Mouse (Mus musculus) embryonic facial prominence, embryonic 15.5 days (tissue): ENCODE measurements around the gene Eif2ak4. TPM values are rescaled to one million over a fixed set of nuclear protein-coding genes. Genes with fewer than 3 reads are reported as not detected.
A peak's percentile ranks its signal among the peaks of the same experiment; 100 is the strongest.

Experiments
- ATAC-seq: fragments of 200-750 bp; cut with Nextera tagmentation; 2 replicates; pipeline ENCODE4 v1.8.0; 2017; ENCODE audit warnings: low read depth, moderate TSS enrichment; ENCODE audit not compliant: insufficient number of reproducible peaks, low FRiP score, low TSS enrichment
- H3K27ac ChIP-seq: fragments of 300-500 bp; sonication (generic); replicated peaks from 2 replicates; pipeline ENCODE4 v1.5.1; 2015; ENCODE audit warnings: mild to moderate bottlenecking, inconsistent platforms
- H3K27me3 ChIP-seq: fragments of 300-500 bp; sonication (generic); 2 replicates; pipeline ENCODE4 v1.6.1; 2015; ENCODE audit warnings: inconsistent platforms
- H3K36me3 ChIP-seq: fragments of 300-500 bp; sonication (generic); 2 replicates; pipeline ENCODE4 v1.6.1; 2015; ENCODE audit warnings: mild to moderate bottlenecking, inconsistent platforms
- H3K4me1 ChIP-seq: fragments of 300-500 bp; sonication (generic); 2 replicates; pipeline ENCODE4 v1.6.1; 2015; ENCODE audit warnings: inconsistent platforms
- H3K4me2 ChIP-seq: fragments of 300-500 bp; sonication (generic); replicated peaks from 2 replicates; pipeline ENCODE4 v1.6.1; 2015; ENCODE audit warnings: mild to moderate bottlenecking, inconsistent platforms
- H3K4me3 ChIP-seq: fragments of 300-500 bp; sonication (generic); replicated peaks from 2 replicates; pipeline ENCODE4 v1.5.1; 2015; ENCODE audit warnings: mild to moderate bottlenecking, inconsistent platforms
- H3K9ac ChIP-seq: fragments of 300-500 bp; sonication (generic); 2 replicates; pipeline ENCODE4 v1.6.1; 2015; ENCODE audit warnings: inconsistent platforms
- H3K9me3 ChIP-seq: fragments of 300-500 bp; sonication (generic); replicated peaks from 2 replicates; pipeline ENCODE4 v1.6.1; 2016; ENCODE audit warnings: inconsistent platforms
- WGBS: fragments of 180-500 bp; shearing (Covaris S2); methylation state at CpG from one replicate; pipeline ENCODE4 v1.1.7; 2015; 5-methylcytosine and 5-hydroxymethylcytosine counted together
- polyA plus RNA-seq: library from polyadenylated mRNA; unstranded; fragments of >200 nt; fragmentation: Nextera tagmentation; extraction: Ambion mirVana; gene quantifications from 2 replicates; pipeline ENCODE4 v1.2.1, GENCODE M21; 2015

The Eif2ak4 gene
- polyA plus RNA-seq, 1 experiment from 2014 or later: 9.7 TPM

DNA sequence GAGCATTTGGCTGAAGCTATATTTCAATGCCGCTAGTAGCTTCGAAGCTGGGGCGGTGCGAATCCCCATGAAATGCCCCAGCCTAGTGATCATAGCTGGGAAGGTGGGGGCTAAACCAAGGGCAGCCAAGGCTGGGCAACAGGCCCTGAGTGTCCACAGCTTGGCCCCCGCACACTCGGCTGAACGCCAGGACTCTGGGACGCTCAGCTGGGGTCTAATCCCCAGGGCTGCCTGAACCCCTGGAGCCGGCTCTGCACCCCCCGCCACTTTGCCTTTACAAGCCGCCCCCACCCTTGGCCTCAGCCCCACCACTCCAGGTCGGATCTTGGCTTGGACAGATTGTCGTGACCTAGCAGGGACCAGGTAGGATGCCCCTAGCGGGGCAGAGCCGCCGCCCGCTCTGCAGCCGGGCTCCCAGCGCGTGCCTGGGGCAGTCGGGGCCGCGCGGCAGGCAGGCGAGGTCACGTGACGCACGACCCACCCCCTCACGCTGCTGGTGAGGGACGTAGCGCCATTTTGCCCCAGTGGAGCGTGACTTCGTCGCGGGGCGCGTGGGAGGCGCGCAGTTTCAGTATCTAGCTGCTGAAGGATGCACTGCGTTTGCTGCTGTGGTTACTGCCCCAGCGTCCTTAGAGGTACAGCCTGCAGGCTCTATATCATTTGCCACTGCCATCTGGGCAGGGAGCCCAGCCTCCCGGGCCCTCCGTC is 14.7 kb upstream of the Eif2ak4 start:
- Histone ChIP-seq H3K4me1 (peaks cover 18% of the 10 kb centered on the region), H3K4me2 (peak overlapping the region; percentile 100), H3K4me3 (peak overlapping the region; percentile 54), H3K9me3 (no peaks in the 10 kb centered on the region), H3K36me3 (no peaks in the 10 kb centered on the region), H3K27ac (no peak overlapping the region), H3K27me3 (peaks cover 25% of the 10 kb centered on the region), H3K9ac (peak overlapping the region; percentile 42)
- ATAC-seq: peak; percentile 87
- 2% methylated on average over 43 of the region's 43 CpGs for WGBS

DNA sequence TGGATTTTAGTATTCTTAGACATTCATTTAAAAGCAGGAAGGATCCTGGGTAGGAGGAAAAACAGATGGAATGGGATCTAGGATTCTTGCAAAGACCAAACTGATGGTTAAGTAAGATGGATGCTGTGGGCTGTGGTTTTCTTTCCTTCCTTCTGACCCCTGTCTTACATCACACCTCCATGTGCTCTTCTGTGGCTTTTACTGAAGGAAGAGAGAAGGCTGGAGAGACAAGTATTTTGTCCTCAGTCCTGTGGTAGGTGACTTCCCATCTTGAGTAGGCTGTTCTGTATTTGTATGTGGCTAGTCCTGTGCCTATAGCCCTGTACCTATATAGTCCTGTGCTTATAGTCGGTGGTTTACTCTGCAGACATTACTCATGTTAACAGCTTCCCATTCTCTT is 12.9 kb upstream of the Eif2ak4 start:
- Histone ChIP-seq H3K4me2 (no peak overlapping the region), H3K4me1 (peaks cover 18% of the 10 kb centered on the region), H3K36me3 (no peaks in the 10 kb centered on the region), H3K27me3 (peaks cover 17% of the 10 kb centered on the region), H3K9me3 (no peaks in the 10 kb centered on the region), H3K9ac (no peak overlapping the region), H3K4me3 (no peak overlapping the region), H3K27ac (no peak overlapping the region)
- ATAC-seq: no peak
- 74% methylated on average over 1 of the region's 1 CpGs for WGBS

DNA sequence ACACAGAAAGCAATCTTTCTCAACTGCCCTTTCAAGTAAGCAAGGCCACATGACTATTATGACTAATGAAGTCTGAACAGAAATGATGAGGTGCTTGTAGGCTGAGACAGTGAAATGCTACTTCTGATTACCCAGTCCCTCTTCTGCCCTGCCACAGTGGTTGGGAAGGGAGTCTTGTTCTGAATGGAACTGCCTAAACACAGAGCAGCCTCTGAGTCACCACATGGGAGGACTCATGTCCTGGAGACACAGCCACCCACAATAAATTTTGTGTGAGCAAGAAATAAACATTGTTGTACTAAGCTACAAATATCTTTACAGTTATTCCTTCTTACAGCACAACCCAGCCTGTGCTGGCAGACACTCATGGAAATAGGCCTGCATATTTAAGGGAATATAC is 12.5 kb upstream of the Eif2ak4 start:
- Histone ChIP-seq H3K4me3 (no peak overlapping the region), H3K4me1 (peaks cover 18% of the 10 kb centered on the region), H3K9ac (no peak overlapping the region), H3K9me3 (no peaks in the 10 kb centered on the region), H3K27ac (no peak overlapping the region), H3K27me3 (peaks cover 17% of the 10 kb centered on the region), H3K36me3 (no peaks in the 10 kb centered on the region), H3K4me2 (no peak overlapping the region)
- no peak for ATAC-seq

DNA sequence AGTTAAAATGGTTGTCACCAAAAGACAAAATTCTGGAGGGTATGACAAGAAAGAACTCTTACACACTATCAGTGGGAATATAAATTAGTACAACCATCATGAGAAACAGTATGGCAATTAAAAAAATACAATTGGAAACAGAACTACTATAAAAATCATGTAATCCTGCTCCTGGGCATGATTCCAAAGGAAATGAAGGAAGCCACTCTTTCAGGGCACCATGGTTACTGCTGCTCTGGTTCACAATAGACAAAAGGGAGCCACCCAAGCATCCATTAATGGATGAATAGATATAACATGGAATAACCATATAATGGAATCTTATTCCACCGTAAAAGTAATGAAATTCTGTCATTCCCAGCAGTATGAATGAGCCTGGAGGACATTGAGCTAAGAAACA is 8.7 kb upstream of the Eif2ak4 start:
- Histone ChIP-seq H3K9me3 (no peaks in the 10 kb centered on the region), H3K4me2 (no peak overlapping the region), H3K9ac (no peak overlapping the region), H3K27ac (no peak overlapping the region), H3K4me1 (no peaks in the 10 kb centered on the region), H3K36me3 (no peaks in the 10 kb centered on the region), H3K4me3 (no peak overlapping the region), H3K27me3 (0 out of 2 replicates have a peak, but pooled peaks cover 2% of the 10 kb centered on the region)
- ATAC-seq: no peak
- 52% methylated on average over 1 of the region's 1 CpGs for WGBS

DNA sequence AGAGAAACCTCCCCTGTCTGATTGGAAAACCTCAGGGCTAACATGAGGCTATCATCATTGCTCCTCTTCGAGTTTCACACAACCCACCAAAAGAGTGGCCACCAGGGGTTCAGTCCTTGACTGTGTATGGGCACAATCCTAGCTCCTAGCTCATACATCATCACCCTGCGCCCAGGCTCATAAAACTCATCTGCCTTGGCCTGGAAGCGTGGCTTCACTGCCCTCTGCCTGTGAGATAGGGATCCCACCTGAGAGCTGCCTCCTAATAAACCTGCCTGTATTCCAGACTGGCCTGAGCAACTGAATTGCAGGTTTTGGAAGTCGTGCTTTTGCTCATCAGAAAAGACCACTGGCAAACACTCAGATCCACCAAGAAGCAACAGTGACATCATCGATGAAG is 5.0 kb upstream of the Eif2ak4 start:
- no peak for ATAC-seq
- Histone ChIP-seq H3K9ac (no peak overlapping the region), H3K4me3 (no peak overlapping the region), H3K27ac (no peak overlapping the region), H3K36me3 (no peaks in the 10 kb centered on the region), H3K27me3 (no peaks in the 10 kb centered on the region), H3K9me3 (no peaks in the 10 kb centered on the region), H3K4me2 (no peak overlapping the region), H3K4me1 (no peaks in the 10 kb centered on the region)
- WGBS: 74% methylated on average over 5 of the region's 5 CpGs

DNA sequence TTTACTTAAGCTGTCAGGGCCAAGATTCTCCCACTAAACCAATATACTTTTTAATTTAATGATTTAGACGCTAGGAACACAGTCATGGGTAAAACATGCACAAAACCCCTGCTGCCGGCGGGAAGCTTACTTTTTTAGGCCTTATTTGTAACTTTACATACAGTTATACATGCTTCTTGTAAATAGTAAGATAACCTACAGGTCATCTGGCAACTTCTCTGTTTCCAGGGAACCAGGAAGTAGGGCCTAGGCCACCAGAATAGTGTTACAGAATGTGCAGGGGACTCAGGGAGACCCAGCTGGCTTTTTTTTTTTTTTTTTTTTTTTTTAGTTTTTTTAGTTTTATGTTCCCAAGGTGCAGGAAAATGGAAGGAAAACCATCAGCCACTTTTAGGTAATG is 1.2 kb downstream of the Eif2ak4 start:
- H3K4me3 ChIP-seq: peak overlapping the region; percentile 90
- H3K9me3 ChIP-seq: no peaks in the 10 kb centered on the region
- no peaks in the 10 kb centered on the region for H3K27me3 ChIP-seq
- H3K36me3 ChIP-seq: no peaks in the 10 kb centered on the region
- no peak overlapping the region for H3K9ac ChIP-seq
- 39% methylated on average over 3 of the region's 3 CpGs for WGBS
- peaks cover 11% of the 10 kb centered on the region for H3K4me1 ChIP-seq
- ATAC-seq: no peak
- 0 out of 2 replicates have a peak overlapping the region, but pooled peaks have one; percentile 94 for H3K27ac ChIP-seq
- peak overlapping the region; percentile 74 for H3K4me2 ChIP-seq

DNA sequence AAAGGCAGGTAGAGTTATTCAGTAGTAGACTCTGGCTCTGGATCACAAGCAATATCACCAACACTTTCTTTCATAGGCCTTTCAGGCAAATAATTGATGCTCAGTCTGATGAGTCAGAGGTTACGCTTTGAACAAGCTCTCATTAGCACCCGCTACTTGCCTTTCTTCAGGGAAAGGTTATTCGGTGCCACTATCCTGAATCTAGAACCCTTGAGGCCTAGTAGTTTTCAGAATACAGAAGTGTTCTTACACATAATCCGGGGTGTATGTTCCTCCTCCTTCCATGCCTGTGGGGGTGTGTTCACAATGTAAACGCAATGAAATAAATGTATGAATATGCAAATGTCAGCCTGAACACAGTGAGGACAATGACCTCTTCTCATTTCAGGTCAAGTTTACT is 1.7 kb downstream of the Eif2ak4 start:
- no peaks in the 10 kb centered on the region for H3K36me3 ChIP-seq
- H3K4me1 ChIP-seq: peaks cover 11% of the 10 kb centered on the region
- 81% methylated on average over 5 of the region's 5 CpGs for WGBS
- no peak for ATAC-seq
- H3K27ac ChIP-seq: no peak overlapping the region
- no peak overlapping the region for H3K9ac ChIP-seq
- H3K9me3 ChIP-seq: no peaks in the 10 kb centered on the region
- no peak overlapping the region for H3K4me3 ChIP-seq
- H3K4me2 ChIP-seq: no peak overlapping the region
- H3K27me3 ChIP-seq: no peaks in the 10 kb centered on the region

DNA sequence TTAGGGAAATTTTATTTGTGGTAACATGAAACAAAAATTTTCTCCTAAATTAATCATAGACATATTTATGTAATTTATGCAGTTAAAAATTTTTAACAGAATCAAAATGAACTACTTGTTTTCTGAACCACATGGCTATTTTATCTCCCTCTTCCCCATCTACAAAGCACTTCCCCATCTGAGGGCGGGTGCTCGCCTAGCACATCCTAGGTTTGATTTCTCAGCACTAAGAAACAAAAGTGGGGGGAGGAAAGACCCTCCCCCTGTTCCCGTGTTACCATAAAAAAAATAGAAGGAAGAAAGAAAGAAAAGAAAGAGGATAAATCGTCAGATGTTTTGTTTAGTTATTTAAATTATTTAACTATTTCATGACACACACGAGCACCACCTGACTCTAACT is 2.8 kb downstream of the Eif2ak4 start:
- no peak for ATAC-seq
- Histone ChIP-seq H3K27ac (no peak overlapping the region), H3K27me3 (no peaks in the 10 kb centered on the region), H3K9me3 (no peaks in the 10 kb centered on the region), H3K4me2 (no peak overlapping the region), H3K9ac (no peak overlapping the region), H3K36me3 (no peaks in the 10 kb centered on the region), H3K4me1 (peaks cover 11% of the 10 kb centered on the region), H3K4me3 (no peak overlapping the region)
- 70% methylated on average over 5 of the region's 5 CpGs for WGBS

DNA sequence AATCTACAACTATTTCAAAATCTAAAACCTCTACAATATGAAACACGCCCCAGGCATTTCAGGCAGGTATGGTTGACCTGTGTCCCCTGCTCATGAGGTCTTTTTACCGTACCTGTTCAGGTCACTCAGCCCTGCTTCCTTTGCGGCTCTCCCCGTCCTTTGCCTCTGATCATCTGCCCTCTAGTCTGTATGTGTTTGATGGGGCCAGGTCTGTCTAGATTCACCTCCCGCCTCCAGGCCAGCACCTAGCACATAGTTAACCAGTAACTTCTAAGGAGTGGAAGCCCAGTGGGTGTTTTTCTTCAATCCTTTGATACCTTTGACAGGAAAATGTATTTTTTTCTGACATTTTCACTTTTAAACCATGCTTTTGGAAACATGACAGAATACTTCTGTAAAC is 11.3 kb downstream of the Eif2ak4 start:
- 77% methylated on average over 5 of the region's 5 CpGs for WGBS
- no peak overlapping the region for H3K27ac ChIP-seq
- H3K27me3 ChIP-seq: no peaks in the 10 kb centered on the region

DNA sequence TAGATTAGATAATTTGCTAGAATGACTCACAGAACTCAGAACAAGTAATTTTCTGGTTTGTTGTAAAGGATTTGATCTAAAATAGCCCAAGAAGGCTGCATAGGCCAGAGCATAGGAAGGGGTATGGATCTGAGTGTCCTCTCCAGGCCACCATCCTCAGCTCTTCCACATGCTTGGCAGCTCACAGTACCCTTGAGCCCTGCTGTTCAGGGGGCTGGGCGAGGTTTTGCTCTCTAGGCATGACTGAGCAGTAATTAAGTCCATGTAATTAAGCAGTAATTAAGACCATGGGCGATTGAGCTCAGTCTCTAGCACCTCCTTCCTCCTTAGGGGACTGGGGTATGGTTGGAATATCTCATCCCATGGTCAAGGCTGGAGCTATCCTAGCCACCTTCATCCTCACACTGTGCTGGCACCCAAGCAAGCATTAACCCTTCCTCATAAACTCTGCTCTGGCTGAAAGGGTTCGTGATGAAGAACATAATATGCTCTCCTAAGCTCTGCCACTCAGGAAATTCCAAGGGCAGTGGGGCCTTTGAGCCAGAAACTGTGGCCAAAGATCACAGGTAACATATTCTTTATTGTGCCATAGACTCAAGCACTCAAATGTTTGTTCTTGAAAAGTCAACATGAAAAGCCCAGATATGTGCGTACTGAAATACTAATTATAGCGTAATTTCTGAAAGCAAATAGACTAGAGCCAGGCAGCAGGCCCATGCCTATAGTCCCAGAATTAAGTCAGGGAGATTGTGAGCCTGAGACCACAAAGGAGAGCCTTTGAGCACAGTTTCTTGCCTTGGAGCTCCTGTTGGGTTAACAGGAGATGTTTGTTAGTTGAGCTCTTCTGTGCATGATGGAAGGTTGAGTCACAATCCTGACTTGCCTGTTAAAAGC is 13.7 kb downstream of the Eif2ak4 start:
- no peaks in the 10 kb centered on the region for H3K9me3 ChIP-seq
- peaks cover 15% of the 10 kb centered on the region; the same call in 1 of the 2 replicates for H3K36me3 ChIP-seq
- no peak overlapping the region for H3K4me2 ChIP-seq
- no peak overlapping the region for H3K4me3 ChIP-seq
- H3K27ac ChIP-seq: no peak overlapping the region
- WGBS: 70% methylated on average over 5 of the region's 5 CpGs
- no peak for ATAC-seq
- no peaks in the 10 kb centered on the region for H3K27me3 ChIP-seq
- no peak overlapping the region for H3K9ac ChIP-seq
- H3K4me1 ChIP-seq: no peaks in the 10 kb centered on the region

More for the DNA sequence above, 11.3 kb downstream of the Eif2ak4 start:
- no peak overlapping the region for H3K9ac ChIP-seq
- ATAC-seq: no peak
- no peak overlapping the region for H3K4me3 ChIP-seq
- H3K36me3 ChIP-seq: peaks cover 10% of the 10 kb centered on the region; the same call in 1 of the 2 replicates
- H3K4me2 ChIP-seq: no peak overlapping the region
- H3K9me3 ChIP-seq: no peaks in the 10 kb centered on the region
- H3K4me1 ChIP-seq: no peaks in the 10 kb centered on the region

DNA sequence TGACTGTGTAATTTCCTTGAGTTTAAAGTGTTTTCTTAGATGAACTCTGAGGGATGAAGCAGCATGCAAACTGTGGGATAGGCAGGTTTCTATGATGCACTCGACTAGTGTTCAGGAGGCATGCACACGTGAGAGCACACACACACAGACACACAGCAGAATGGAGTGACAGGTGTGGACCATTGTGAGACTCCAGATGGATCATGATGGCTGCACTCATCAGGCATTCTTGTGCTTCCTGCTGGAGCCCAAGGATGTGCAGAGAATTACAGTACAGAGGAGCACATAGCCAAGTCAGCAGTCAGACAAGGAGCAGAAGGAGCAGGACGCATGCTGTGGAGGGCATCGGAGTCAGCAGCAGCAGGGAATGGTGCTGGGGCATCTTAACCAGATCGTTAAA is 15.9 kb downstream of the Eif2ak4 start:
- peaks cover 15% of the 10 kb centered on the region; the same call in 1 of the 2 replicates for H3K36me3 ChIP-seq
- no peak overlapping the region for H3K4me2 ChIP-seq
- H3K4me1 ChIP-seq: no peaks in the 10 kb centered on the region
- no peaks in the 10 kb centered on the region for H3K9me3 ChIP-seq
- no peaks in the 10 kb centered on the region for H3K27me3 ChIP-seq
- ATAC-seq: no peak
- no peak overlapping the region for H3K9ac ChIP-seq
- WGBS: 87% methylated on average over 5 of the region's 5 CpGs
- no peak overlapping the region for H3K4me3 ChIP-seq
- no peak overlapping the region for H3K27ac ChIP-seq
